Mouse (Mus musculus) urinary bladder, postnatal 25 days (tissue): ENCODE measurements at regions not wholly inside any gene's neighbourhood (a gene's known extent, or its start where the extent isn't known, plus 50 kb on each side); places are given as distances from the start of the nearest gene placed in this dataset.

Experiments used
- DNase-seq: peaks from one replicate; pipeline ENCODE4 v3.0.0; 2022; ENCODE audit warnings: low spot score

DNA sequence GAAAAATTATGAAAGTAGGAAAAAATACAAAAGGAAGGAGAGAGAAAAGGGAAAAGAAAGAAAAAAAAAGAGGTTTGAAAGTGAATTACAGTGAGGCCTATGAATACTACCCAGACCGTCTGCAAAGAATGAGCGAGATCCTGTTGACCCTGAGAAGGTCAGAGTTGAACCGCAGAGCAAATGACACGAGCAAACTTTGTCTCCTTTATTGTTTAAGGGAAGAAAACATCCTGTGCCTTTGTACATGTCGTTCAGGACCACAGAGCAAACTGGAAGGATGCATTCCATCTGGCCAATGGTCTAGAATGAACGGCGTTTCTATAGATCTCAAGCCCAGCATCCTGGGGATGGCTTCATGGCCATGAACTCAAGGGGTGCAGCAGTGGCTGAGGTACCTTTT, 270.6 kb upstream of the Zfp637 start:
- DNase-seq, result no peak

GRCm38 (mm10) chr6:117570791-117571190, 270.2 kb upstream of the Zfp637 start:
- DNase-seq, result no peak

DNA sequence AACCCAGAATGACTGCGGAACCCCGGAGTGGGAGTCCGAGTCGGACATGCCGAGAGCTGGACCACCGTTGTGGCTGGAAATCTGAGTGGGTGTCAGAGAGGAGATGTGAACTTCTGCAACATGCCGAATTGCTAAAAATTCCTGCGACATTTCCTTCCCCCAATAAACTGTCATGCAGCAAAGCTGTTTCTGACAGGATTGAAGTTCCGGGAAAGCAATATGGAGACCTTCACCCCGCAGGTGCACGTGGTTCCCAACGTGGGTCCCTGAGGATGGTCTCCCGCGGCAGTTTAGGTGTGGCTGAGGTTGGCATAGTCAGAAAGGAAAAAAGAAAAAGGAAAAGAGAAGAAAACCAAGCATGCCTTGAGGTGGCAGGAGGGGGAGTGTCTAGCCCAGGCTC, 269.0 kb upstream of the Zfp637 start:
- no peak for DNase-seq

DNA sequence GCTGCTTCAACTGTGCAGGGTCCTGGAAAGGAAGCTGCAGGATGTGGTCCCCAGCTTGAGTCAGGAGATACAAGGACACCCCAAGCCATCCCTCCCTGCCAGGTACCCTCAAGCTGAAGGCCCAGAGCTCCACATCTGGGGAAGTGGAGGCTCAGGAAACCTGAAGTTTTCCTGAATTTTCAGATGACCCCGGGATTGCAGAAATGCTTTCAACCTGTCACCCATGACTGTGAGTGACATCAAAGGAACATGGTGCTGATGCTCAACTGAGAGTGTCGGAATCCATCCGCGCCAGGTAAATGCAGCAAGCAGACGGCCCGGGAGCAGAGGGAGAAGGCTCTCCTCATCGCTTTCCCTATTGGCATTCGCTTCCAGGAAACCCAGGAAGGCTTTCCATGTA, 267.6 kb upstream of the Zfp637 start:
- no peak for DNase-seq

- DNase-seq, result no peak
These were observed 266.8 kb upstream of the Zfp637 start for GRCm38 (mm10) chr6:117574146-117574545.

DNA sequence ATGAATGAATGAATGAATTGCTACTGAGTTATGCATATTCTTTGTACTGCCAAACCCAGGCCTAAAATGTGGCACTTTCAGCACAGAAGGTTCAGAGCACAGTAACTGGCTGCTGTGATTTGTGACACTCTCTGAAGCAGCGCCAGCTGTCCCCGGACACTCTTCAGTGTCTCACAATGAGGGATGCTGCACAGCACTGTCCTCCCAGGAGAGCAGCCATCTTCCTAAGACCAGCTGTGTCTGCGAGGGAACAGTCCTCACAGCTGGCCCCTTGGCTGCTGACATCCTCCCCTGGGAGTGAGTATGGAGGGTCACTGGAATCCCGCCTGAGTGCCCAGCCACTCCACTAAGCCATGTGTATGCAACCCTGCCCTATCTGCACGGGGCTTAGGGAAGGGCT, 265.9 kb upstream of the Zfp637 start:
- no peak for DNase-seq

- DNase-seq, result no peak
These were observed 265.0 kb upstream of the Zfp637 start for GRCm38 (mm10) chr6:117576021-117576420.

DNA sequence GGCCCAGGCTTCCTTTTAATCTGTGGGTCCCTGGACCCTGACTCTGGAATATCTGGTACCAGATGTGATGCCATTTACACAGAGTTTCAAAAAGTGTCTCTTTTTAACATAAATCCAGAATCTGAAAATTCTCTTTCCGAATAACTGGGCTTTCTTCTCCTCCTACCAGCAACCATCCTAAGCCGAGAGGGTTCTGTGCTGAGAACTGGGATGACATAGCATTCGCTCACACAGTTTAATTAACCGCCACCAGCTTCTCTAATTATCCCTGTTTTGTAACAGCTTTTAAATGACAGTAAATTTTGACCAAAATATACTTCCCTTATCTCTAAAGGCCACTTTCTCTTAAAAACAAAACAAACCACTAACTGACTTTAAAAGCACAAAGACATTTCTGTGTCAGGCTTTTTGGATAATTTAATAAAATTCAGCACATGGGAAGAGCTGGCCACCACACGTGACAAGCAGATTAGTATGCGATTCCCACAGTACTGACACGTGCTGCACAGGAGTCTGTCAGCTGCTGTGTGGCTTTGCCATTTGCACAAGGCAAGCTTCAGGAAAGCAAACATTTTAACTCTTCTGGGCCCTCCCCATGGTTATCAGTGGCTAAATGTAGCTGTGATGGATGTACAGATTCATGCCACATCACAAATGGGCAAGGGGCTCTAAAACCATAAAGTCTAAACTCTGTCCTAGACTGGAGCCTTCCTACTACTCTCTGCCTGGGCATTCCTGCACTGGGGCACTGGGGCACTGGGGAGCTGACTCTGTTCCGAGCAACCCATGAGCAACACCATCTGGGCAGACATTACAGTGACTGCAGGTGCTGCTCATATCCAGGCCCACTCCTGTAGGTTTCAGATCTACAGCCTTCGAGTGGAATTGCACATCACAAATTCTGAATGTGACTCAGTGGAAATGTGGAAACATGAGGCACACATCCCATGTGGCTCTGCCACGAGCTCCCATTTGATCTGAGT, 263.1 kb upstream of the Zfp637 start:
- DNase-seq, result no peak

GRCm38 (mm10) chr6:117580951-117581350, 260.0 kb upstream of the Zfp637 start:
- no peak for DNase-seq

GRCm38 (mm10) chr6:117583121-117583520, 257.9 kb upstream of the Zfp637 start:
- DNase-seq, result no peak

- DNase-seq, result no peak
These were observed 256.4 kb upstream of the Zfp637 start for GRCm38 (mm10) chr6:117584563-117584962.

DNA sequence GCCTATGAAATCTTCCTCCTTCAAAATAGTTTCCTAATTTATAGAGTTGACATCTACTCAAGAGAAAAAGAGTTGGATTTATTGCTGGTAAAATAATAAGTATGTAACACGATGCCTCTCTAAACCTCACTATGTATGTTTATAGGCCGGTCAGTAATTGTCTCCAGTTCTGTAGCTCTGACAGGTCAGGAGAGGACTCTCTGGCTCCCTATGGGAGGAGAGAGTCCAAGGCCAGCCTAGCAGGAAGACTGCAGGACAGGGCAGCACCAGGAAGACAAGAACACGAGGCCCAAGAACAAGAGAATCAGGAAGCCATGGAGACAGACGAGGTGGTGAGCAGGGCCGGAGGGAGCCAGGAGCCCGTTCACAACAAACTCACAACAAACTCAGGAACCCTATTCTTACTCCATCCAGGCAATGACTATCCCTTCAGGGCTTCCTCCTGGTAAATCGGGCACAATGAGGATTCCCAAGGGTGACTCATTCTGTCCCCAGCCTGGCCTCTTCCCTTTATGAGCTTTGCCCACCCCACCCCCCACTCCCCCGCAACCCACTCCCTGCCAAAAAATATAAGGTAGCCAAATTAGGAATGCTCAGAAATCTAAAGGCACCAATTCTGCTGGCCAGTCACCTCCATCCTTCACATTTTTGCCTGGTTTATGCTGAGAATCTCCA, 244.7 kb upstream of the Zfp637 start:
- DNase-seq, result no peak

DNA sequence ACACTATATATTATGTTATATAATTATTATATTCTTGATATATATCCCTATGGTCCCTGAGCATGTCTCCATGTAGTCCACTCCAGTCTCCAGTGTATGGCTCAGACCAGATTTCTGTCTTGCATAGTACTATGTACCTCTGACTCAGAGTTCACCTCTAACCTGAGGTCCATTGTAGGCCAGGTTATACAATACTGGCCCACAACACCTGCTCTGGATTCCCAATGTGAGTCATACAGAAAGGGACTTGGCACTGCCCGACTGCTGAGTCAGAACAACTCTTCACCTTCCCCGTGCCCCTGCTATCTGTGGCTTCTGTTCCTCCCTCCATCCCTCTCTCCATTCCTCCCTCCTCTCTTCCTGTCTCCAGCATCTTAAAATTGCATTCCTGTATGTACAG, 236.1 kb upstream of the Zfp637 start:
- no peak for DNase-seq

GRCm38 (mm10) chr6:117605685-117606084, 235.3 kb upstream of the Zfp637 start:
- no peak for DNase-seq

DNA sequence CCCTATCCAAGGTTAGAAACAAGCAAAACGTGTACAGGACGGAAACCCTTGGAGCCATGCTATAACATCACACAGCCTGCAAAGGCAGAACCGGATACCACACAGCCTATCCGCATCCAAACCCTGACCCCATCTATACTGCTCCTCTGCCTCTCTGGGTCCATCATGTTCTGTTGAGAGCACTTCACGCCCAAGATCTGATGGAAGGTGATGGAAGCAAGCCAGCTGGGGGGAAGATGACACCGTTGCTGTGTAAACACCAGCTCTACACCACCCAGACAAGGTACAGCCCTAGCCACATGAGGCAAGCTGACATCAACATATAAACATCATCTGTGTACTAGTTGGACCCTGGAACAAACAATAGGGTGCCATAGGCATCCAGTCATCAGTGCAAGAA, 234.8 kb upstream of the Zfp637 start:
- DNase-seq, result no peak

- no peak for DNase-seq
These were observed 234.0 kb upstream of the Zfp637 start for GRCm38 (mm10) chr6:117607023-117607422.

DNA sequence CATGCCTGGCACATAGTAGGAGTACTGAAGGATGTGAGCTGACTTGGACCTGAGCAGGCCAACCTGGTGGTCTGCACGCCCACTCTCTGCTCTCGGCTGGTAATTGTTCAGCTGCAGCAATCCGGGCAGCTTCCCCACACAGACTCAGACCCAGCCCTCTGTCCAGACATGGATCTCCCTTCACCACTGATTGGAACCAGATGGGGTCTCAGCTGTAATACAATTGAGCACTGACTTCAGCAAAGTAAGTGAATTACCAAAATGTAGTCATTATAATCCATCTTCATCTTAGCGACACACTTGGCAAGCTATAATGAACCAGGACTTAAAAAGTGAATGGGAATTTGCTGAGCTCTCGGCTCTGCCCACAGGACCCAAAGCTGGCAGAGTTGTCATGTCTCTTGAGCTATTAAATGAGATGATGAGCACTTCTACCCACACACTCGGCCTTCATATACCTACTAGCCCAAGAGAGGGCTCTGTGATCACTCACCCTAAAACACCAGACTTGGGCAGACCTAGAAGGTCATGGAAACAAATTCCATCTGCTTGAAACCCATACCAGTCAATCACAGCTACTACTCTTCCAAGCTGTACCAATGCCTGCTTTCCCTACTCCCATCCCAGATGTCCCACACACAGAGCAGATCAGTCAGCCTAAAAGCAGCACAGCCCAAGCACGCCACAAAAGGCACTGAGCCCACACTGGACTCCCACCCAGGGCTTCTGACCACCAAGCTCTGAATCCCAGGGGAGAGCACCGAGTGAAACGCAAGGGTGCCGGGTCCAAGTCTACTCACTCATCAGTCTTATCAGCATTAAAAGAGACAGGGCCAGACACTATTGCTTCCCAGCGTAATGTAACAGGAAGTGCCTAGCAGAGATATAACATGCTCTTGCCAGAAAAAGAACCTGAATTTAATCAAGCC, 231.2 kb upstream of the Zfp637 start:
- DNase-seq, result no peak

GRCm38 (mm10) chr6:117611281-117611680, 229.7 kb upstream of the Zfp637 start:
- no peak for DNase-seq

DNA sequence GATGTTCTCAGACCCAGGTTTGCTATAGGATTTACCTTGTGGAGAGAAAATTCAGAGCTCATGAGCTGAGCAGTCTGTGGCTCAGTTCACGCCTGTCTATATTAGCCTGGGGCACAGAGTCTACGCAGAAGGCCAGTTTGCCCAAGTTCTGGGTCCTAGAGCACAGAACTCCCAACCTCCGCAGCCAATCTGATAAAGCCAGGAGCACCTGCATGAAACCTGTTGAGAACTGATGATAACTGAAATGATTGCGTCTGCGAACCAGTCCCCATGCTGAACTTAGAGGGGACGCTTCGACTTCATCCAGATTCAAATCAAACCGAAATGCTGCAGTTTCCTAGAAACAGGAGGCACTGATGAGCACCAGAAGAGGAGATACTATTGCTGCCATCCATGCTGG, 229.0 kb upstream of the Zfp637 start:
- no peak for DNase-seq

DNA sequence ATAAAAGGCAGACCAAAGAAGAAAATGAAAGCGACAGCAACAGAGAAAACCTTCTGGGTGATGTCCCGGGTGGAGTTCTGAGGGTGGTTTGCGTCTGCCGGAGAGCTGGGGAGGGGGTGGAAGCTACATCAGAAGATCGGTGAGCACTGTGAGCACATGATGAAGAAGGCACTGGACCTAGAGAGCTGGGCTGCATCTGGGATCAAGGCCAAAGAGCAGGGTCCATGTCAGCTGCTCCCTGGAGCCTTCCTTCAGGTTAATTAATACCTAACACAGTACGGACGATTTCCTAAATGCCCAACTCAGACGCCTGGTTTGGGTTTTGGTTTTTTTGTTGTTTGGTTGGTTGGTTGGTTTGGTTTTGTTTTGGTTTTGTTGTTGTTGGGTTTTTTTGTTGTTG, 228.6 kb upstream of the Zfp637 start:
- no peak for DNase-seq

- DNase-seq, result no peak
These were observed 227.2 kb upstream of the Zfp637 start for GRCm38 (mm10) chr6:117613656-117614350.

DNA sequence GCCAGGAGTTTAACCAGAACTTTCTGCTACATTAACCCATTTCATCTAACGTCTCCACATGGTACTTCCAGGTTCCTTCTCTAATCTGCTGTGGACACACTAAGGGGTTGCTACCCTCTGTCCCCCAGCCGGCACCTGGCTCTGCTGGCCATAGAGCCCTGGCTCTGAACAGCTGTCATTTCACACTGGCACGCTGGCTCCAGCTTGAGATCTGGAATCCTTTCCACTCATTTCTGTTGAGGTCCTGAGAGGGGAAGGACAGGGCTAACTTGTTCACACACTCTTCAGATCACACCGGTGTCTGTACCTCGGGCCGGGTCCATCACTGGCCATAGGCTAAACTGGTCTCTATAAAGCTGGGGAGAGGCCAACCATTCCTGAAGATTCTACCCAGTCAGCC, 226.6 kb upstream of the Zfp637 start:
- DNase-seq, result no peak
